Mouse (Mus musculus): ENCODE results near the gene Tbc1d30. TPM values are rescaled to one million over a fixed set of nuclear protein-coding genes. Genes with fewer than 3 reads are reported as not detected.

Gene Tbc1d30
- polyA plus RNA-seq, 1 experiment from 2014 or later, result 5.3 TPM

DNA sequence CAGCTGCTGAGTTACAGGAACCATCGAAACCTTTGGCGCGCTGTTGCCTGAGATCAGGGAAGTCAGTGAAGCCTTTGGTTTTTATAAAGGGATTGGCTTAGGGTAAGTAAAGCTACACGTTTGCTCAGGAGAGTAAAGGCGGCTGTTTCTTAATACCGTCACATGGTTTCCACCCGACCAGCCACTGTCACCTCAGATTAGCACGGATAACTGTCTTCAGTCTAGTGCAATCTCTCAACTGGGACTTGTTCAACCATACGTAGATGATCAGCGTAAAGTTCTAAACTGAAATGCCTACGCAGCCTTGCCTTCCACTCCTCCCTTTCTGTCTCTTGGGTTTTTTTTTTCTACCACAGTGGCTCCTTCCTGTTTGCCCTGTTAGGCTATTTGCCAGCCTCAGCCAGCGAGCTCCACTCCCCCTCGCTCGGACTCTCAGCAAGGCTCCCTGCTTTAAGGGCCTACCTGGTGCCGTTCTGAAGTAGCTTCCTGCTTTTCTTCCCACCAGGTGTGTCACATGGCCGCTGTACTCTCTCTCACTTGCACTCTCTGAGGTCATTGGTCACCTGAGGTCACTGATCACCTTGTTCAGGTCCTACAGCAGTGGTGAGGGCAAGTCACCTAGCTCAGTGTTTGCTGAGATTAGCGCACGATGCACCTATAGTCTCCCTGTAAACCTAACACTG, 17.8 kb upstream of the Tbc1d30 start:
- DNase-seq (ENCODE audit: low spot score) (no peak), ATAC-seq (ENCODE audit: insufficient read depth, low FRiP score, low TSS enrichment) (no peak)
- H3K27me3 ChIP-seq (ENCODE audit: control insufficient read depth, insufficient read depth, low read length), result no peaks in the 10 kb centered on the region
- H3K4me1 ChIP-seq (ENCODE audit: control insufficient read depth, insufficient read depth, low read length), result peaks cover 7% of the 10 kb centered on the region; the same call in 1 of the 2 replicates
- no peak overlapping the region for H3K9ac ChIP-seq (ENCODE audit: low read length)
- H3K36me3 ChIP-seq (ENCODE audit: control insufficient read depth, insufficient read depth, low read length), result peaks cover under 1% of the 10 kb centered on the region; the same call in 1 of the 2 replicates
- no peak overlapping the region for H3K27ac ChIP-seq (ENCODE audit: low read depth, low read length)
- no peak overlapping the region for H3K4me2 ChIP-seq (ENCODE audit: low read depth)
- 93% methylated on average over 18 of the region's 18 CpGs for WGBS
- H3K4me3 ChIP-seq (ENCODE audit: low read depth, low read length), result no peak overlapping the region
- H3K9me3 ChIP-seq (ENCODE audit: control insufficient read depth, low read length), result no peaks in the 10 kb centered on the region

GRCm38 (mm10) chr10:121367780-121368179, 16.7 kb upstream of the Tbc1d30 start:
- Histone ChIP-seq H3K27me3 (ENCODE audit: control insufficient read depth, insufficient read depth, low read length) (no peaks in the 10 kb centered on the region), H3K4me2 (ENCODE audit: low read depth) (no peak overlapping the region), H3K27ac (ENCODE audit: low read depth, low read length) (no peak overlapping the region), H3K4me1 (ENCODE audit: control insufficient read depth, insufficient read depth, low read length) (peaks cover 7% of the 10 kb centered on the region; the same call in 1 of the 2 replicates), H3K9ac (ENCODE audit: low read length) (no peak overlapping the region), H3K36me3 (ENCODE audit: control insufficient read depth, insufficient read depth, low read length) (no peaks in the 10 kb centered on the region), H3K4me3 (ENCODE audit: low read depth, low read length) (no peak overlapping the region), H3K9me3 (ENCODE audit: control insufficient read depth, low read length) (no peaks in the 10 kb centered on the region)
- WGBS, result 94% methylated on average over 9 of the region's 9 CpGs
- no peak for DNase-seq (ENCODE audit: low spot score)
- no peak for ATAC-seq (ENCODE audit: insufficient read depth, low FRiP score, low TSS enrichment)

DNA sequence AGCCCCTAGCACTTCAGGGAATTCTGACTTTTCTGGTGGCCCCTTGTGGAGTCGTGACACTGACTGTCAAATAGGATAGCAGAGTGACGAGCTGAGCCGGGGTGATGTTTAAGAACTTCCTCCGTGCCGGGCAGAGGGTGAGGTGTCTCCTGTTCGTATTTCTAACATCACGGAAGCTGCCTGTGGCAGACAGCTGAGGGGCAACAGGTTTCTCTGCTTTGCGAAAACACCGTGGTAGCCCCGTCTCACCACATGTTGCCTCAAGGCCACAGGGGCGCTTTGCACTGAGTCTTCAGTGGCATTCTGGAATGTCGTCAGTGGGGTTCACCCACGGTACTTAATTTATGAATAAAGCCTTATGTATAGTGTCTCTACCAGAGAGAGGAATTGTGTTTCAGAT, 16.2 kb upstream of the Tbc1d30 start:
- H3K27ac ChIP-seq (ENCODE audit: low read depth, low read length), result no peak overlapping the region
- no peaks in the 10 kb centered on the region for H3K27me3 ChIP-seq (ENCODE audit: control insufficient read depth, insufficient read depth, low read length)
- ATAC-seq (ENCODE audit: insufficient read depth, low FRiP score, low TSS enrichment) (no peak), DNase-seq (ENCODE audit: low spot score) (no peak)
- H3K9me3 ChIP-seq (ENCODE audit: control insufficient read depth, low read length), result no peaks in the 10 kb centered on the region
- no peak overlapping the region for H3K4me2 ChIP-seq (ENCODE audit: low read depth)
- peaks cover 7% of the 10 kb centered on the region; the same call in 1 of the 2 replicates for H3K4me1 ChIP-seq (ENCODE audit: control insufficient read depth, insufficient read depth, low read length)
- 84% methylated on average over 13 of the region's 13 CpGs for WGBS
- no peak overlapping the region for H3K4me3 ChIP-seq (ENCODE audit: low read depth, low read length)
- H3K36me3 ChIP-seq (ENCODE audit: control insufficient read depth, insufficient read depth, low read length), result no peaks in the 10 kb centered on the region
- no peak overlapping the region for H3K9ac ChIP-seq (ENCODE audit: low read length)

- Histone ChIP-seq H3K36me3 (ENCODE audit: control insufficient read depth, insufficient read depth, low read length) (no peaks in the 10 kb centered on the region), H3K9me3 (ENCODE audit: control insufficient read depth, low read length) (no peaks in the 10 kb centered on the region), H3K9ac (ENCODE audit: low read length) (peak overlapping the region; percentile 88), H3K4me3 (ENCODE audit: low read depth, low read length) (peak overlapping the region; percentile 91), H3K27me3 (ENCODE audit: control insufficient read depth, insufficient read depth, low read length) (no peaks in the 10 kb centered on the region), H3K27ac (ENCODE audit: low read depth, low read length) (no peak overlapping the region), H3K4me1 (ENCODE audit: control insufficient read depth, insufficient read depth, low read length) (peaks cover 7% of the 10 kb centered on the region; the same call in 1 of the 2 replicates), H3K4me2 (ENCODE audit: low read depth) (peak overlapping the region; percentile 88)
- ATAC-seq (ENCODE audit: insufficient read depth, low FRiP score, low TSS enrichment), result no peak
- no peak for DNase-seq (ENCODE audit: low spot score)
- WGBS, result 13% methylated on average over 9 of the region's 9 CpGs
Measured at GRCm38 (mm10) chr10:121365781-121366272, 14.7 kb upstream of the Tbc1d30 start.

- H3K27ac ChIP-seq (ENCODE audit: low read depth, low read length), result peak within 1 kb of the TSS; percentile 65
- H3K4me2 ChIP-seq (ENCODE audit: low read depth), result peak within 1 kb of the TSS; percentile 88
- peak within 1 kb of the TSS; percentile 88 for H3K9ac ChIP-seq (ENCODE audit: low read length)
- ATAC-seq (ENCODE audit: insufficient read depth, low FRiP score, low TSS enrichment), result peak; percentile 100
- peaks cover 7% of the 10 kb centered on the region; the same call in 1 of the 2 replicates for H3K4me1 ChIP-seq (ENCODE audit: control insufficient read depth, insufficient read depth, low read length)
- H3K9me3 ChIP-seq (ENCODE audit: control insufficient read depth, low read length), result no peaks in the 10 kb centered on the region
- H3K27me3 ChIP-seq (ENCODE audit: control insufficient read depth, insufficient read depth, low read length), result no peaks in the 10 kb centered on the region
- peak; percentile 94 for DNase-seq (ENCODE audit: low spot score)
- under 1% methylated on average over 70 of the region's 72 CpGs for WGBS
- H3K4me3 ChIP-seq (ENCODE audit: low read depth, low read length), result peak within 1 kb of the TSS; percentile 91
- no peaks in the 10 kb centered on the region for H3K36me3 ChIP-seq (ENCODE audit: control insufficient read depth, insufficient read depth, low read length)
Measured at GRCm38 (mm10) chr10:121364801-121365564, 13.9 kb upstream of the Tbc1d30 start, which contains the start of gene Gns. Gene Gns (plus strand): TSS chr10:121365090.

DNA sequence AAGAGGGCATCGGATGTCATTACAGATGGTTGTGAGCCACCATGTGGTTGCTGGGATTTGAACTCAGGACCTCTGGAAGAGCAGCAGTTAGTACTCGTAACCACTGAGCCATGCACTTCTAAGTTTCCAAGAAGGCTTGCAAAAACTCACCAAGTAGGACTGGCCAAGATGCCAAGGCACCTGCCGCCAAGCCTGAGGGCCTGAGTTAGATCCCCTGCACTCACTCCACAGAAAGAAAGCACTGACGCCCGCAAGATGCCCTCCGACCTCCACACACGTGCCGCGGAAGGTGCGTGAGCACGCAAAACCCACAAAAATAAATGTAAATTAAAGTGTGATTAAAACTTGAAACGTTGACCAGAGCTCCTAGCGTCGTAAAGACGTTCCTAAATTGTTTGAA, 13.2 kb upstream of the Tbc1d30 start:
- no peak; the same call in 1 of the 2 replicates for ATAC-seq (ENCODE audit: insufficient read depth, low FRiP score, low TSS enrichment)
- Histone ChIP-seq H3K4me3 (ENCODE audit: low read depth, low read length) (peak overlapping the region; percentile 91), H3K36me3 (ENCODE audit: control insufficient read depth, insufficient read depth, low read length) (no peaks in the 10 kb centered on the region), H3K4me1 (ENCODE audit: control insufficient read depth, insufficient read depth, low read length) (peaks cover 7% of the 10 kb centered on the region; the same call in 1 of the 2 replicates), H3K27me3 (ENCODE audit: control insufficient read depth, insufficient read depth, low read length) (no peaks in the 10 kb centered on the region), H3K27ac (ENCODE audit: low read depth, low read length) (peak overlapping the region; percentile 31; the same call in 1 of the 2 replicates), H3K4me2 (ENCODE audit: low read depth) (peak overlapping the region; percentile 88), H3K9me3 (ENCODE audit: control insufficient read depth, low read length) (no peaks in the 10 kb centered on the region), H3K9ac (ENCODE audit: low read length) (peak overlapping the region; percentile 50)
- 32% methylated on average over 15 of the region's 15 CpGs for WGBS
- DNase-seq (ENCODE audit: low spot score), result no peak

GRCm38 (mm10) chr10:121363201-121363600, 12.1 kb upstream of the Tbc1d30 start:
- DNase-seq (ENCODE audit: low spot score) (no peak), ATAC-seq (ENCODE audit: insufficient read depth, low FRiP score, low TSS enrichment) (no peak)
- Histone ChIP-seq H3K9me3 (ENCODE audit: control insufficient read depth, low read length) (no peaks in the 10 kb centered on the region), H3K27ac (ENCODE audit: low read depth, low read length) (no peak overlapping the region), H3K27me3 (ENCODE audit: control insufficient read depth, insufficient read depth, low read length) (no peaks in the 10 kb centered on the region), H3K4me2 (ENCODE audit: low read depth) (no peak overlapping the region), H3K9ac (ENCODE audit: low read length) (no peak overlapping the region), H3K4me3 (ENCODE audit: low read depth, low read length) (no peak overlapping the region), H3K36me3 (ENCODE audit: control insufficient read depth, insufficient read depth, low read length) (no peaks in the 10 kb centered on the region), H3K4me1 (ENCODE audit: control insufficient read depth, insufficient read depth, low read length) (peaks cover 7% of the 10 kb centered on the region; the same call in 1 of the 2 replicates)
- WGBS, result 82% methylated on average over 8 of the region's 8 CpGs

DNA sequence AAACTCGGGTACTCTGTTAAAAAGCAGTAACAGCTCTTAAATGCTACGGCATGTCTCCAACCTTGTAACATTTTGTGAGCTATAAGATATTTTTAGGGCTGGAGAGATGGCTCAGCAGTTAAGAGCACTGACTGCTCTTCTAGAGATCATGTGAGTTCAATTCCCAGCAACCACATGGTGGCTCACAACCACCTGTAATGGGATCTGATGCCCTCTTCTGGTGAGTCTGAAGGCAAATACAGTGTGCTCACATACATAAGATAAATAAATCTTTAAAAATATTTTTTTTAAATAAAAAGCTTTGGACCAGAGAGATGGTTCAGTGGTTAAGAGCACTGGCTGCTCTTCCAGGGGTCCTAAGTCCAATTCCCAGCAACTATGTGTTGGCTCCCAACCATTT, 9.3 kb upstream of the Tbc1d30 start:
- no peak overlapping the region for H3K4me3 ChIP-seq (ENCODE audit: low read depth, low read length)
- DNase-seq (ENCODE audit: low spot score), result no peak

More for the DNA sequence above, 9.3 kb upstream of the Tbc1d30 start:
- ATAC-seq (ENCODE audit: insufficient read depth, low FRiP score, low TSS enrichment), result no peak
- Histone ChIP-seq H3K4me2 (ENCODE audit: low read depth) (no peak overlapping the region), H3K36me3 (ENCODE audit: control insufficient read depth, insufficient read depth, low read length) (no peaks in the 10 kb centered on the region), H3K9ac (ENCODE audit: low read length) (no peak overlapping the region), H3K9me3 (ENCODE audit: control insufficient read depth, low read length) (no peaks in the 10 kb centered on the region), H3K4me1 (ENCODE audit: control insufficient read depth, insufficient read depth, low read length) (0 out of 2 replicates have a peak, but pooled peaks cover 3% of the 10 kb centered on the region), H3K27me3 (ENCODE audit: control insufficient read depth, insufficient read depth, low read length) (no peaks in the 10 kb centered on the region), H3K27ac (ENCODE audit: low read depth, low read length) (no peak overlapping the region)
- WGBS, result 84% methylated on average over 2 of the region's 2 CpGs
